Mouse (Mus musculus) left cerebral cortex, postnatal 4 days (tissue): ENCODE data around the gene Abcb8. TPM values are rescaled to one million over a fixed set of nuclear protein-coding genes. Genes with fewer than 3 reads are reported as not detected.
A peak's percentile ranks its signal among the peaks of the same experiment; 100 is the strongest.

Experiments
- DNase-seq: peaks from one replicate; pipeline ENCODE4 v3.0.0-alpha.2; 2022
- intact Hi-C: fragments of 180-260 bp; cut with DNase I; formaldehyde crosslinking; loops from one replicate; pipeline ENCODE4 v1.15.1; 2025
- total RNA-seq, 2 experiments: library from RNA; stranded (reverse); gene quantifications; 2 replicates each; pipeline ENCODE4 v1.2.3; 2021

Gene Abcb8
- 10 to 100 TPM; 44.5 to 53.6 TPM for total RNA-seq

GRCm38 (mm10) chr5:24393392-24393997, at the start of gene Abcb8:
Gene Abcb8 (plus strand): TSS chr5:24393663.
- intact Hi-C loops, result no loop called here

GRCm38 (mm10) chr5:24343977-24344436, 49.5 kb upstream of the Abcb8 start:
- intact Hi-C loops, result no loop called here
- peak; percentile 48 for DNase-seq

More at GRCm38 (mm10) chr5:24393392-24393997, at the start of gene Abcb8:
- peak; percentile 84 for DNase-seq

GRCm38 (mm10) chr5:24344477-24345051, 48.9 kb upstream of the Abcb8 start:
- intact Hi-C loops, result no loop called here
- DNase-seq, result peak; percentile 57

GRCm38 (mm10) chr5:24346313-24346712, 47.1 kb upstream of the Abcb8 start:
- intact Hi-C loops, result no loop called here
- no peak for DNase-seq

GRCm38 (mm10) chr5:24347186-24347875, 46.1 kb upstream of the Abcb8 start:
- intact Hi-C loops, result no loop called here
- DNase-seq, result no peak

- peak; percentile 59 for DNase-seq
- intact Hi-C loops, result no loop called here
These were observed 45.3 kb upstream of the Abcb8 start for GRCm38 (mm10) chr5:24348128-24348527.

- no peak for DNase-seq
- intact Hi-C loops, result no loop called here
These were observed 44.9 kb upstream of the Abcb8 start for GRCm38 (mm10) chr5:24348546-24348945.

- intact Hi-C loops, result no loop called here
- no peak for DNase-seq
These were observed 43.4 kb upstream of the Abcb8 start for GRCm38 (mm10) chr5:24350073-24350472.

- DNase-seq, result peak; percentile 55
- intact Hi-C loops, result no loop called here
These were observed 42.8 kb upstream of the Abcb8 start for GRCm38 (mm10) chr5:24350531-24351250.

GRCm38 (mm10) chr5:24351278-24351677, 42.2 kb upstream of the Abcb8 start, which contains the start of gene Kcnh2:
Gene Kcnh2 (minus strand): TSS chr5:24351604.
- no peak for DNase-seq
- intact Hi-C loops, result no loop called here

GRCm38 (mm10) chr5:24351701-24352171, 41.7 kb upstream of the Abcb8 start:
- intact Hi-C loops, result no loop called here
- peak; percentile 90 for DNase-seq

GRCm38 (mm10) chr5:24352251-24352859, 41.1 kb upstream of the Abcb8 start:
- peak; percentile 42 for DNase-seq
- intact Hi-C loops, result no loop called here

GRCm38 (mm10) chr5:24353327-24353726, 40.1 kb upstream of the Abcb8 start:
- no peak for DNase-seq
- intact Hi-C loops, result no loop called here

GRCm38 (mm10) chr5:24356764-24357163, 36.7 kb upstream of the Abcb8 start:
- DNase-seq, result peak; percentile 40
- intact Hi-C loops, result loop anchor here (5.0 kb wide), 1 partner anchor 89 kb away; no protein-coding TSS in a partner anchor

GRCm38 (mm10) chr5:24357461-24357860, 36.0 kb upstream of the Abcb8 start:
- DNase-seq, result peak; percentile 48
- intact Hi-C loops, result loop anchor here (5.0 kb wide), 1 partner anchor 90 kb away; no protein-coding TSS in a partner anchor

GRCm38 (mm10) chr5:24360792-24361454, 32.5 kb upstream of the Abcb8 start:
- intact Hi-C loops, result loop anchor here (10.0 kb wide), 1 partner anchor 186 kb away; no protein-coding TSS in a partner anchor
- peak; percentile 82 for DNase-seq

- DNase-seq, result no peak
- intact Hi-C loops, result loop anchor here (10.0 kb wide), 1 partner anchor 189 kb away; no protein-coding TSS in a partner anchor
These were observed 30.0 kb upstream of the Abcb8 start for GRCm38 (mm10) chr5:24363467-24363866.

GRCm38 (mm10) chr5:24364061-24364460, 29.4 kb upstream of the Abcb8 start:
- intact Hi-C loops, result loop anchor here (10.0 kb wide), 1 partner anchor 189 kb away; no protein-coding TSS in a partner anchor
- DNase-seq, result no peak

GRCm38 (mm10) chr5:24364508-24364907, 29.0 kb upstream of the Abcb8 start, which contains the start of gene Nos3:
Gene Nos3 (plus strand): TSS chr5:24364810.
- intact Hi-C loops, result loop anchor here (10.0 kb wide), 1 partner anchor 190 kb away; no protein-coding TSS in a partner anchor
- no peak for DNase-seq
